Mouse (Mus musculus) MEL (cell line): ENCODE results near the gene Bphl. TPM values are rescaled to one million over a fixed set of nuclear protein-coding genes. Genes with fewer than 3 reads are reported as not detected.

Experiments
- DNase-seq: peaks from one replicate; pipeline ENCODE4 v3.0.0; 2011; ENCODE audit warnings: low read depth, low spot score
- H3K27ac ChIP-seq: 2 replicates; pipeline ENCODE4 v1.5.1; 2012; ENCODE audit warnings: low read depth, mild to moderate bottlenecking, control low read depth, low read length, moderate library complexity; ENCODE audit not compliant: control insufficient read depth
- H3K27me3 ChIP-seq, 2 experiments: fragments of 150-350 bp in 1 of 2; sonication (generic) in 1 of 2; 2 replicates each; pipeline ENCODE4 v1.6.1; 2012; ENCODE audit warnings: low read length in 2 of 2, mild to moderate bottlenecking in 2 of 2, improper control_type of control experiment in 1 of 2, moderate library complexity in 1 of 2; ENCODE audit not compliant: insufficient read depth in 2 of 2, control insufficient read depth in 1 of 2
- H3K36me3 ChIP-seq, 2 experiments: 2 replicates each; pipeline ENCODE4 v1.6.1; 2012 to 2014; ENCODE audit warnings: low read length in 2 of 2, improper control_type of control experiment in 1 of 2, inconsistent platforms in 1 of 2, mild to moderate bottlenecking in 1 of 2; ENCODE audit not compliant: insufficient read depth in 2 of 2, control insufficient read depth in 1 of 2
- H3K4me1 ChIP-seq, 2 experiments: fragments of 150-350 bp in 1 of 2; sonication (generic) in 1 of 2; 2 replicates each; pipeline ENCODE4 v1.6.1; 2012; ENCODE audit warnings: low read length in 2 of 2, improper control_type of control experiment in 1 of 2, mild to moderate bottlenecking in 1 of 2; ENCODE audit not compliant: insufficient read depth in 2 of 2, control insufficient read depth in 1 of 2
- H3K4me3 ChIP-seq, 2 experiments: fragments of 150-350 bp in 1 of 2; sonication (generic) in 1 of 2; 2 replicates each; pipeline ENCODE4 v1.5.1; 2012; ENCODE audit warnings: low read depth in 2 of 2, low read length in 2 of 2, mild to moderate bottlenecking in 2 of 2, moderate library complexity in 2 of 2, control low read depth in 1 of 2, improper control_type of control experiment in 1 of 2; ENCODE audit not compliant: control insufficient read depth in 1 of 2, insufficient read depth in 1 of 2
- H3K79me2 ChIP-seq: 2 replicates; pipeline ENCODE4 v1.6.1; 2012; ENCODE audit warnings: mild to moderate bottlenecking, low read length, moderate library complexity; ENCODE audit not compliant: control insufficient read depth, poor library complexity, insufficient read depth
- H3K9ac ChIP-seq: 2 replicates; pipeline ENCODE4 v1.6.1; 2012; ENCODE audit warnings: low read depth, mild to moderate bottlenecking, control low read depth, low read length, moderate library complexity; ENCODE audit not compliant: control insufficient read depth, poor library complexity, severe bottlenecking
- H3K9me3 ChIP-seq: fragments of 150-350 bp; sonication (generic); replicated peaks from 2 replicates; pipeline ENCODE4 v1.6.1; 2012; ENCODE audit warnings: mild to moderate bottlenecking, low read length, improper control_type of control experiment, moderate library complexity; ENCODE audit not compliant: insufficient read depth
- BHLHE40 ChIP-seq: IDR thresholded peaks from 2 replicates; pipeline ENCODE4 v1.6.1; 2012; ENCODE audit warnings: low read depth, mild to moderate bottlenecking, inconsistent platforms, low read length, improper control_type of control experiment, borderline replicate concordance
- CHD1 ChIP-seq: IDR thresholded peaks from 2 replicates; pipeline ENCODE4 v1.6.1; 2012; ENCODE audit warnings: low read depth, mild to moderate bottlenecking, inconsistent platforms, low read length, improper control_type of control experiment
- CHD2 ChIP-seq: IDR thresholded peaks from 2 replicates; pipeline ENCODE4 v1.6.1; 2011; ENCODE audit warnings: low read length, improper control_type of control experiment
- CTCF ChIP-seq, 3 experiments: IDR thresholded peaks in 2 of 3; conservative IDR thresholded peaks in 1 of 3; 2 replicates each; pipeline ENCODE4 v1.5.1; 2011 to 2012; ENCODE audit warnings: low read length in 3 of 3, low read depth in 2 of 3, mild to moderate bottlenecking in 2 of 3, improper control_type of control experiment in 1 of 3, inconsistent platforms in 1 of 3, mixed read lengths in 1 of 3, moderate library complexity in 1 of 3; ENCODE audit not compliant: control insufficient read depth in 1 of 3, insufficient read depth in 1 of 3, poor library complexity in 1 of 3, severe bottlenecking in 1 of 3
- E2F4 ChIP-seq: IDR thresholded peaks from 2 replicates; pipeline ENCODE4 v1.6.1; 2011; ENCODE audit warnings: low read depth, low read length, improper control_type of control experiment, borderline replicate concordance
- EP300 ChIP-seq, 2 experiments: IDR thresholded peaks; 2 replicates each; pipeline ENCODE4 v1.6.1; 2011; ENCODE audit warnings: improper control_type of control experiment in 2 of 2, low read length in 2 of 2, low read depth in 1 of 2, mild to moderate bottlenecking in 1 of 2
- ETS1 ChIP-seq: IDR thresholded peaks from 2 replicates; pipeline ENCODE4 v1.6.1; 2012; ENCODE audit warnings: low read depth, mild to moderate bottlenecking, inconsistent platforms, low read length, improper control_type of control experiment, moderate library complexity
- GATA1 ChIP-seq: IDR thresholded peaks from 2 replicates; pipeline ENCODE4 v1.6.1; 2011; ENCODE audit warnings: low read depth, low read length, improper control_type of control experiment
- HCFC1 ChIP-seq: IDR thresholded peaks from 2 replicates; pipeline ENCODE4 v1.6.1; 2012; ENCODE audit warnings: low read depth, mild to moderate bottlenecking, inconsistent platforms, low read length, improper control_type of control experiment, moderate library complexity
- JUND ChIP-seq: IDR thresholded peaks from 2 replicates; pipeline ENCODE4 v1.6.1; 2011; ENCODE audit warnings: low read depth, mild to moderate bottlenecking, improper control_type of control experiment, low read length
- KAT2A ChIP-seq: conservative IDR thresholded peaks from 2 replicates; pipeline ENCODE4 v1.6.1; 2012; ENCODE audit warnings: low read depth, low read length, improper control_type of control experiment, inconsistent platforms
- MAX ChIP-seq: IDR thresholded peaks from 2 replicates; pipeline ENCODE4 v1.6.1; 2011; ENCODE audit warnings: low read length, improper control_type of control experiment
- MAZ ChIP-seq: IDR thresholded peaks from 2 replicates; pipeline ENCODE4 v1.6.1; 2012; ENCODE audit warnings: low read depth, mild to moderate bottlenecking, inconsistent platforms, low read length, improper control_type of control experiment
- MYB ChIP-seq: IDR thresholded peaks from 2 replicates; pipeline ENCODE4 v1.6.1; 2011; ENCODE audit warnings: mild to moderate bottlenecking, low read depth, low read length, improper control_type of control experiment
- MYC ChIP-seq: IDR thresholded peaks from 2 replicates; pipeline ENCODE4 v1.6.1; 2011; ENCODE audit warnings: low read depth, mild to moderate bottlenecking, low read length, improper control_type of control experiment, moderate library complexity
- NELFE ChIP-seq: IDR thresholded peaks from 2 replicates; pipeline ENCODE4 v1.6.1; 2011; ENCODE audit warnings: low read depth, low read length, improper control_type of control experiment
- POLR2AphosphoS2 ChIP-seq: IDR thresholded peaks from 2 replicates; pipeline ENCODE4 v1.6.1; 2011; ENCODE audit warnings: low read length, improper control_type of control experiment
- POLR2AphosphoS5 ChIP-seq: IDR thresholded peaks from 2 replicates; pipeline ENCODE4 v1.6.1; 2012; ENCODE audit warnings: low read depth, borderline replicate concordance, mild to moderate bottlenecking, inconsistent platforms, low read length, moderate library complexity, mixed read lengths
- RAD21 ChIP-seq: IDR thresholded peaks from 2 replicates; pipeline ENCODE4 v1.6.1; 2011; ENCODE audit warnings: mild to moderate bottlenecking, low read depth, low read length, improper control_type of control experiment
- SMC3 ChIP-seq: IDR thresholded peaks from 2 replicates; pipeline ENCODE4 v1.6.1; 2011; ENCODE audit warnings: low read depth, low read length, improper control_type of control experiment
- TBP ChIP-seq: IDR thresholded peaks from 2 replicates; pipeline ENCODE4 v1.8.0; 2011; ENCODE audit warnings: low read depth, low read length, improper control_type of control experiment
- TCF12 ChIP-seq: IDR thresholded peaks from 2 replicates; pipeline ENCODE4 v1.6.1; 2014; ENCODE audit warnings: low read depth, mild to moderate bottlenecking, inconsistent platforms, low read length, improper control_type of control experiment, moderate library complexity
- UBTF ChIP-seq: IDR thresholded peaks from 2 replicates; pipeline ENCODE4 v1.6.1; 2012; ENCODE audit warnings: low read depth, mild to moderate bottlenecking, inconsistent platforms, low read length, improper control_type of control experiment, moderate library complexity, borderline replicate concordance; ENCODE audit not compliant: insufficient read depth
- ZKSCAN1 ChIP-seq: IDR thresholded peaks from 2 replicates; pipeline ENCODE4 v1.6.1; 2012; ENCODE audit warnings: low read depth, mild to moderate bottlenecking, inconsistent platforms, low read length, improper control_type of control experiment, moderate library complexity
- ZMIZ1 ChIP-seq: IDR thresholded peaks from 2 replicates; pipeline ENCODE4 v1.6.1; 2012; ENCODE audit warnings: low read depth, mild to moderate bottlenecking, inconsistent platforms, low read length, improper control_type of control experiment, moderate library complexity
- ZNF384 ChIP-seq: IDR thresholded peaks from 2 replicates; pipeline ENCODE4 v1.6.1; 2012; ENCODE audit warnings: low read depth, mild to moderate bottlenecking, inconsistent platforms, low read length, improper control_type of control experiment
- polyA plus RNA-seq, 2 experiments: library from polyadenylated mRNA; stranded (reverse) in 1 of 2; unstranded in 1 of 2; fragments of >175 nt in 1 of 2; fragments of >200 nt in 1 of 2; gene quantifications; 2 replicates each; pipeline versions ENCODE4 v1.2.1 to v1.2.4; 2012; ENCODE audit warnings: low replicate concordance in 2 of 2, low read depth in 1 of 2; ENCODE audit not compliant: insufficient read length in 2 of 2, insufficient read depth in 1 of 2, missing spikeins in 1 of 2
- total RNA-seq: library from RNA; depleted of rRNA; stranded (reverse); fragments of 300-350 nt; gene quantifications from 2 replicates; pipeline ENCODE4 v1.2.3, GENCODE M21; 2012

Bphl gene
- total and polyA plus RNA-seq, 3 experiments, result 6.5 to 7.7 TPM; not detected in 1

DNA sequence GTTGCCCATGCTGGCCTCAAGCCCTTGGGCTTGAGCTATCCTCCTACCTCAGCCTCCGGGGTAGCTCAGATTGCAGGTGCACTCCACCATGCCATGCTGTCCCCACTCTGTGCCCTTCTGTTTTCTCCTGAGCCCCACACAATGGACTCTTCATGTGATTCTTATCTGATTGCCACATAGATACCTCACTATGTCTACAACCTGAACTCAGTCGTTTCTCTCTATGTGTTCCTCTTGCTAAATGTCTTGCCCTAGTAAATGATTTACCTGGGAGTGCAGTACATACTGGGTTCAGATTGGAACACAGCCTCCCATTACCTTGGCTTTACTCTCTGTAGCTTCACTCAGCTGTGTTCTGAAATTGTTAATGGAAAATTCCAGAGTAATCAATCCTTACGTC, 17.6 kb downstream of the Bphl start:
- Histone ChIP-seq H3K9me3 (no peaks in the 10 kb centered on the region), H3K9ac (no peak overlapping the region), H3K4me3 (no peak overlapping the region), H3K4me1 (peaks cover 0 to 7% of the 10 kb centered on the region in 2 experiments; a peak in 2 of 4 replicates), H3K79me2 (no peaks in the 10 kb centered on the region), H3K36me3 (peaks cover 0 to 5% of the 10 kb centered on the region in 2 experiments; a peak in 2 of 4 replicates), H3K27me3 (no peaks in the 10 kb centered on the region), H3K27ac (no peak overlapping the region)
- DNase-seq, result no peak
- TF ChIP-seq ETS1, result no peak
- no peak for TF ChIP-seq ZKSCAN1
- TF ChIP-seq SMC3, result no peak
- TF ChIP-seq GATA1, result no peak
- no peak for TF ChIP-seq ZMIZ1
- no peak for TF ChIP-seq MAZ
- TF ChIP-seq UBTF, result no peak

DNA sequence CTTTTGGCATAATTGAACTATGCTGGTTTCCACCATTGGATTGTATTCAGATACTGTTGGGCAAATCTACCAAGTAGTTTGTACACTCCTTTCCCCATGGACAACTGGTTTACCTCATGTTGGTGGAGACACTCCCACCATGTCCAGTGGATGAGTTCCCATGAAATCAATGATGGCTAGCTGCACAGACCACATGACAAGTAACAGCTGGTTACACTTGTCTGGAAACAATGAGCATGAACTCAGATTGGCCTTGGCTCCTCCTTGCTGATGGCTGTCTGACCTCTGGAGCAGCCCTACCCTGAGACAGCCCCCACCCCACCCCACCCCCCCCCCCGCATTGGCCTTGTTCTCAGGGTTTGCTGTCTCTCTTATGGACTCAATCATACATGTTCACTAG, 19.9 kb downstream of the Bphl start:
- Histone ChIP-seq H3K79me2 (no peaks in the 10 kb centered on the region), H3K9ac (no peak overlapping the region), H3K27me3 (no peaks in the 10 kb centered on the region), H3K36me3 (peaks cover 0 to 13% of the 10 kb centered on the region in 2 experiments; a peak in 2 of 4 replicates), H3K9me3 (no peaks in the 10 kb centered on the region), H3K4me1 (peaks cover 0 to 19% of the 10 kb centered on the region in 2 experiments; a peak in 2 of 4 replicates), H3K4me3 (no peak overlapping the region), H3K27ac (no peak overlapping the region)
- TF ChIP-seq MYC, result no peak
- TF ChIP-seq POLR2AphosphoS5, result no peak
- no peak for TF ChIP-seq MYB
- no peak for TF ChIP-seq GATA1
- TF ChIP-seq EP300 (IDR thresholded peaks at IDR 0.05; ENCODE audit: low read depth in 1 of 2, low read length in 2 of 2), result no peak
- no peak for TF ChIP-seq BHLHE40
- DNase-seq, result no peak

DNA sequence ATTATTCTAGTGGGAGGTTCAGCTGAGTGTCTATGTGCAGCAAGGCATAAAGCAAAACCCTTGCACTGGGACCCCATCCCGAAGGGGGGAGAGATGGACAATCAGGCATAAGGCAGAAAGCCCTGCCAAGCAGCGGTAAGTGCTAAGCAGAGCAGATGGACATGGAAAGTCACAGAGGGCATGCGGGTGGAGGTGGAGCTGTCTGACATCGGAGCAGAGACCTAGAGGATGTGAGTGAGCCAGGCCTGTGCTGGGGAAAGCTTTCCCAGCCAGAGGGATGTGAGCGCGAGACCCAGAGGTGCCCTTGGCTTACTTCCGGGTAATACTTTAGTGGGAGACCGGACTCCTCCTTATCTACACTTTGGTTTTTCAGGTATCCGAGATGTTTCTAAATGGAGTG, 22.7 kb downstream of the Bphl start:
- no peak overlapping the region for H3K9ac ChIP-seq
- no peaks in the 10 kb centered on the region for H3K79me2 ChIP-seq
- peaks cover 0 to 20% of the 10 kb centered on the region in 2 experiments; a peak in 2 of 4 replicates for H3K4me1 ChIP-seq
- DNase-seq, result no peak
- H3K4me3 ChIP-seq, result no peak overlapping the region
- TF ChIP-seq UBTF (no peak), BHLHE40 (no peak), TCF12 (no peak), MYB (no peak), E2F4 (no peak), SMC3 (no peak), NELFE (no peak), CHD1 (no peak), MAX (no peak), RAD21 (no peak), CHD2 (no peak), JUND (no peak), KAT2A (no peak), ZNF384 (no peak), TBP (no peak), HCFC1 (no peak), POLR2AphosphoS2 (no peak), CTCF (IDR thresholded peaks at IDR 0.05 in 2 of 3, conservative IDR thresholded peaks at IDR 0.05 in 1 of 3; ENCODE audit: control insufficient read depth in 1 of 3, insufficient read depth in 1 of 3, low read depth in 2 of 3, low read length in 3 of 3, poor library complexity in 1 of 3, severe bottlenecking in 1 of 3) (no peak)
- TF ChIP-seq, all 39 proteins: peak for 0
- Histone ChIP-seq H3K9me3 (no peaks in the 10 kb centered on the region), H3K27me3 (no peaks in the 10 kb centered on the region), H3K36me3 (peaks cover 0 to 9% of the 10 kb centered on the region in 2 experiments; a peak in 2 of 4 replicates), H3K27ac (no peak overlapping the region)
